Mouse (Mus musculus) forebrain, embryonic 14.5 days (tissue): ENCODE data around the gene Ptcra. TPM values are rescaled to one million over a fixed set of nuclear protein-coding genes. Genes with fewer than 3 reads are reported as not detected.

Experiments used
- ATAC-seq: fragments of 200-750 bp; cut with Nextera tagmentation; 2 replicates; pipeline ENCODE4 v1.8.0; 2017; ENCODE audit warnings: mild to moderate bottlenecking, moderate library complexity
- DNase-seq: peaks from one replicate; pipeline ENCODE4 v3.0.0-alpha.2; 2015; ENCODE audit warnings: low spot score
- H3K27ac ChIP-seq: fragments of 300-500 bp; sonication (generic); 2 replicates; pipeline ENCODE4 v1.5.1; 2014; ENCODE audit warnings: low read depth, mild to moderate bottlenecking, control low read depth, low read length, moderate library complexity
- H3K27me3 ChIP-seq: fragments of 300-500 bp; sonication (generic); replicated peaks from 2 replicates; pipeline ENCODE4 v1.6.1; 2014; ENCODE audit warnings: low read length, control low read depth, mixed read lengths; ENCODE audit not compliant: control insufficient read depth, insufficient read depth
- H3K36me3 ChIP-seq: fragments of 300-500 bp; sonication (generic); 2 replicates; pipeline ENCODE4 v1.6.1; 2014; ENCODE audit warnings: low read length, control low read depth; ENCODE audit not compliant: control insufficient read depth, insufficient read depth
- H3K4me1 ChIP-seq: fragments of 300-500 bp; sonication (generic); 2 replicates; pipeline ENCODE4 v1.6.1; 2014; ENCODE audit warnings: antibody characterized with exemption, low read length, control low read depth; ENCODE audit not compliant: control insufficient read depth, insufficient read depth
- H3K4me2 ChIP-seq: fragments of 300-500 bp; sonication (generic); 2 replicates; pipeline ENCODE4 v1.6.1; 2014; ENCODE audit warnings: mild to moderate bottlenecking, control low read depth, low read length
- H3K4me3 ChIP-seq: fragments of 300-500 bp; sonication (generic); 2 replicates; pipeline ENCODE4 v1.5.1; 2014; ENCODE audit warnings: low read depth, low read length, control low read depth
- H3K9ac ChIP-seq: fragments of 300-500 bp; sonication (generic); 2 replicates; pipeline ENCODE4 v1.6.1; 2014; ENCODE audit warnings: mild to moderate bottlenecking, low read length, control low read depth, moderate library complexity
- H3K9me3 ChIP-seq: fragments of 300-500 bp; sonication (generic); replicated peaks from 2 replicates; pipeline ENCODE4 v1.6.1; 2016; ENCODE audit warnings: low read length, control low read depth, mixed read lengths; ENCODE audit not compliant: control insufficient read depth
- WGBS: fragments of 180-500 bp; shearing (Covaris S2); extraction: QIAGEN DNeasy Blood & Tissue Kit; methylation state at CpG from one replicate; pipeline ENCODE4 v1.1.7; 2014; 5-methylcytosine and 5-hydroxymethylcytosine counted together
- polyA plus RNA-seq: library from polyadenylated mRNA; unstranded; fragments of >200 nt; fragmentation: Nextera tagmentation; extraction: Ambion mirVana; gene quantifications from 2 replicates; pipeline ENCODE4 v1.2.1, GENCODE M21; 2014

The Ptcra gene
- polyA plus RNA-seq, 1 experiment from 2014 or later: 0.22 TPM

GRCm38 (mm10) chr17:46706375-46707089 is 57.0 kb downstream of the Ptcra start:
- 91% methylated on average over 14 of the region's 14 CpGs for WGBS
- Histone ChIP-seq H3K4me1 (peaks cover 19% of the 10 kb centered on the region), H3K36me3 (no peaks in the 10 kb centered on the region), H3K27me3 (no peaks in the 10 kb centered on the region), H3K4me3 (no peak overlapping the region), H3K4me2 (no peak overlapping the region), H3K9me3 (no peaks in the 10 kb centered on the region), H3K9ac (no peak overlapping the region), H3K27ac (no peak overlapping the region)
- no peak for ATAC-seq
- DNase-seq: no peak

Other genes with a start within 250 kb of the Ptcra start
- gene Cul9, start 217.3 kb downstream of the Ptcra start, polyA plus RNA-seq: 7.6 and 10.8 TPM in 2 replicates
- 4.6 and 4.7 TPM in 2 replicates for gene Srf, start 207.5 kb downstream of the Ptcra start, polyA plus RNA-seq
- gene Ptk7, start 134.2 kb downstream of the Ptcra start, polyA plus RNA-seq: 15.3 and 19.0 TPM in 2 replicates
- gene Klc4, start 117.7 kb downstream of the Ptcra start, polyA plus RNA-seq: 34.7 and 38.8 TPM in 2 replicates
- 83.3 and 108 TPM in 2 replicates for gene Mrpl2, start 117.5 kb downstream of the Ptcra start, polyA plus RNA-seq
- 28.3 and 30.2 TPM in 2 replicates for gene Cul7, start 113.4 kb downstream of the Ptcra start, polyA plus RNA-seq
- gene Rrp36, start 89.4 kb downstream of the Ptcra start, polyA plus RNA-seq: 30.1 and 31.4 TPM in 2 replicates
- gene Mea1, start 84.9 kb downstream of the Ptcra start, polyA plus RNA-seq: 243 and 265 TPM in 2 replicates
- gene Klhdc3, start 82.8 kb downstream of the Ptcra start, polyA plus RNA-seq: 147 and 164 TPM in 2 replicates
- gene Ppp2r5d, start 58.6 kb downstream of the Ptcra start, polyA plus RNA-seq: 73.9 and 78.0 TPM in 2 replicates
- gene Pex6, start 52.2 kb downstream of the Ptcra start, polyA plus RNA-seq: 16.9 and 17.6 TPM in 2 replicates
- 0.58 and 0.79 TPM in 2 replicates for gene Gnmt, start 34.5 kb downstream of the Ptcra start, polyA plus RNA-seq
- gene Cnpy3, start 11.5 kb downstream of the Ptcra start, polyA plus RNA-seq: 54.1 and 57.5 TPM in 2 replicates
- 63.9 and 89.9 TPM in 2 replicates for gene 2310039H08Rik, start 8.9 kb upstream of the Ptcra start, polyA plus RNA-seq
- gene Rpl7l1, start 19.0 kb upstream of the Ptcra start, polyA plus RNA-seq: 108 and 110 TPM in 2 replicates
- gene Bicral, start 94.8 kb upstream of the Ptcra start, polyA plus RNA-seq: 7.5 and 8.5 TPM in 2 replicates
- 66.4 TPM in 2 replicates for gene Tbcc, start 127.0 kb upstream of the Ptcra start, polyA plus RNA-seq
- gene Prph2, start 146.7 kb upstream of the Ptcra start, polyA plus RNA-seq: not detected in 2 replicates
- 14.7 and 19.3 TPM in 2 replicates for gene Ubr2, start 246.8 kb upstream of the Ptcra start, polyA plus RNA-seq